Mouse (Mus musculus) stomach, embryonic 14.5 days (tissue): ENCODE results near the gene Pnkp. TPM values are rescaled to one million over a fixed set of nuclear protein-coding genes. Genes with fewer than 3 reads are reported as not detected.
A peak's percentile ranks its signal among the peaks of the same experiment; 100 is the strongest.

Source experiments
- ATAC-seq: fragments of 200-750 bp; cut with Nextera tagmentation; 2 replicates; pipeline ENCODE4 v1.8.0; 2017; ENCODE audit warnings: low read depth, moderate TSS enrichment; ENCODE audit not compliant: insufficient number of reproducible peaks, insufficient read depth, low FRiP score
- H3K27ac ChIP-seq: fragments of 300-500 bp; sonication (generic); 2 replicates; pipeline ENCODE4 v1.5.1; 2014; ENCODE audit warnings: mild to moderate bottlenecking, low read length, moderate library complexity, mixed read lengths
- H3K27me3 ChIP-seq: fragments of 300-500 bp; sonication (generic); 2 replicates; pipeline ENCODE4 v1.6.1; 2014; ENCODE audit warnings: low read length, control low read depth, mixed read lengths; ENCODE audit not compliant: control insufficient read depth, insufficient read depth
- H3K36me3 ChIP-seq: fragments of 300-500 bp; sonication (generic); 2 replicates; pipeline ENCODE4 v1.6.1; 2014; ENCODE audit warnings: mild to moderate bottlenecking, control low read depth, low read length, moderate library complexity, mixed read lengths; ENCODE audit not compliant: control insufficient read depth, insufficient read depth
- H3K4me1 ChIP-seq: fragments of 300-500 bp; sonication (generic); 2 replicates; pipeline ENCODE4 v1.6.1; 2014; ENCODE audit warnings: low read length, control low read depth, mixed read lengths; ENCODE audit not compliant: control insufficient read depth, insufficient read depth
- H3K4me2 ChIP-seq: fragments of 300-500 bp; sonication (generic); replicated peaks from 2 replicates; pipeline ENCODE4 v1.6.1; 2014; ENCODE audit warnings: low read depth, low read length, control low read depth
- H3K4me3 ChIP-seq: fragments of 300-500 bp; sonication (generic); 2 replicates; pipeline ENCODE4 v1.5.1; 2014; ENCODE audit warnings: low read depth, low read length, control low read depth
- H3K9ac ChIP-seq: fragments of 300-500 bp; sonication (generic); replicated peaks from 2 replicates; pipeline ENCODE4 v1.6.1; 2014; ENCODE audit warnings: low read depth, mild to moderate bottlenecking, control low read depth, low read length, moderate library complexity, mixed read lengths
- H3K9me3 ChIP-seq: fragments of 300-500 bp; sonication (generic); 2 replicates; pipeline ENCODE4 v1.6.1; 2016; ENCODE audit warnings: low read depth, low read length, control low read depth; ENCODE audit not compliant: control insufficient read depth
- WGBS: fragments of 180-500 bp; shearing (Covaris S2); extraction: QIAGEN DNeasy Blood & Tissue Kit; methylation state at CpG from one replicate; pipeline ENCODE4 v1.1.7; 2014; 5-methylcytosine and 5-hydroxymethylcytosine counted together
- polyA plus RNA-seq: library from polyadenylated mRNA; unstranded; fragments of >200 nt; fragmentation: Nextera tagmentation; extraction: Ambion mirVana; gene quantifications from 2 replicates; pipeline ENCODE4 v1.2.1, GENCODE M21; 2014

Gene Pnkp
- polyA plus RNA-seq, 1 experiment from 2014 or later, result 30.0 TPM

GRCm38 (mm10) chr7:44892276-44892921 is 35.5 kb downstream of the Pnkp start, which contains the start of gene Med25:
TSS of gene Med25 (minus strand) at chr7:44892712.
- Histone ChIP-seq H3K4me3 (peak within 1 kb of the TSS; percentile 78), H3K9me3 (no peaks in the 10 kb centered on the region), H3K36me3 (peaks cover 9% of the 10 kb centered on the region; the same call in 1 of the 2 replicates), H3K4me1 (peaks cover 34% of the 10 kb centered on the region), H3K27me3 (no peaks in the 10 kb centered on the region), H3K27ac (peak within 1 kb of the TSS; percentile 94), H3K9ac (peak within 1 kb of the TSS; percentile 67), H3K4me2 (peak within 1 kb of the TSS; percentile 96)
- under 1% methylated on average over 56 of the region's 56 CpGs for WGBS
- ATAC-seq, result peak; percentile 81; the same call in 1 of the 2 replicates

DNA sequence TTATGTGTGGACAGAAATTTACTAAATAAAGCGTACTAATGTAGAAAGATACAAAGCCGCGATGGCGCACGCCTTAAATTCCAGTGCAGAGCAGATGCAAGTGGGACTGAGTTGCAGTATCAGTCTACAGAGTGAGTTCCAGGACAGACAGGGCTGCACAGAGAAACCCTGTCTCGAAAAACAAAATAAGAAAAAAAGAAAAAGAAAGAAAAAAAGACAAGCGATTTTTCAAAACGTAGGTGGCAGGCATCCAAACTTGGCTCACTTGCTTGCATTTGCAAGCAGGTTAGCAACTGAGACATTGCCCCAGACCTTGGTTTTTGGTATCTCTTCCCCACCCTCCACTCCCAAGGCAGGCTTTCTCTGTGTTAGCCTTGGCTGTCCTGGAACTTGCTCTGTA is 36.3 kb downstream of the Pnkp start:
- Histone ChIP-seq H3K4me1 (peaks cover 34% of the 10 kb centered on the region), H3K27ac (peak overlapping the region; percentile 82), H3K4me2 (peak overlapping the region; percentile 34), H3K4me3 (peak overlapping the region; percentile 78; the same call in 1 of the 2 replicates), H3K36me3 (peaks cover 9% of the 10 kb centered on the region; the same call in 1 of the 2 replicates), H3K9ac (0 out of 2 replicates have a peak overlapping the region, but pooled peaks have one; percentile 6), H3K27me3 (no peaks in the 10 kb centered on the region), H3K9me3 (no peaks in the 10 kb centered on the region)
- 19% methylated on average over 8 of the region's 8 CpGs for WGBS
- ATAC-seq, result no peak

DNA sequence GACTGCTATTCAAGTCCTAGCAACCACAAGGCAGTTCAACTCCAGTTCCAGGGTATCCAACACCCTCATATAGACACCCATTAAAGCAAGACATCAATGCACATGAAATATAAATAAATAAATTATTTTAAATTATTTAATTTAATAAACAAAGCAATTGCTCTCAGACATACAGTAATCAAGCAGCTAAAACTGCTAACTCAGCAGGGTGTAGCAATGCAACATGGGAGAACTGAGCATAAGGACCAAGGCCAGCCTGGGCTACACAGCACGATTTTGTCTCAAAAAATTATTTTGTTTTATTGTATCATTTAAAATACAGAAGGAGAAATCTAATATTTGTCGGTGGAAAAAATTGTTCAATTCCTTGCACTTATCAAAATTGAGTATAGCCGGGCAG is 37.2 kb downstream of the Pnkp start:
- no peak for ATAC-seq
- Histone ChIP-seq H3K36me3 (peaks cover 5% of the 10 kb centered on the region; the same call in 1 of the 2 replicates), H3K27ac (no peak overlapping the region), H3K9me3 (no peaks in the 10 kb centered on the region), H3K4me1 (peaks cover 38% of the 10 kb centered on the region), H3K9ac (no peak overlapping the region), H3K4me2 (no peak overlapping the region), H3K4me3 (no peak overlapping the region), H3K27me3 (no peaks in the 10 kb centered on the region)
- WGBS, result 89% methylated on average over 3 of the region's 3 CpGs

DNA sequence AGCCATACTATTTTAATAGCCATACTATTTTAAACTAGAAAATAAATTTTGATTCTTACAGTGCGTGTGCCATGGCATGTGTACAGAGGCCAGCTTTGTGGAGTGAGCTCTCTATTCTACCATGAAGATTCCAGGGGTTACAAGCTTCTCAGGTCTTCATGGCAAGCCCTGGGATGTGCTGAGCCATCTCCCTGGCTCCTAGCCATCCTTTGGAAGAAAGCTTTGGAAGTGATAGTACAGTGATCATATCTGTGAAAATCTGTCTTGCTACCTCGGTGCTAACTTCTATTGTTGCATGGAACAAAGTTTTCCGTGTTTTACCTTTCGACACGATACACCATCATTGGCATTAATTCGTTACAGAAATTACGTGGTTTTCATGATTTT is 38.3 kb downstream of the Pnkp start:
- H3K4me3 ChIP-seq, result peak overlapping the region; percentile 59
- H3K4me2 ChIP-seq, result peak overlapping the region; percentile 66
- no peak for ATAC-seq
- H3K27ac ChIP-seq, result peak overlapping the region; percentile 15
- H3K9me3 ChIP-seq, result no peaks in the 10 kb centered on the region
- H3K36me3 ChIP-seq, result peaks cover 13% of the 10 kb centered on the region; the same call in 1 of the 2 replicates
- no peak overlapping the region for H3K9ac ChIP-seq
- WGBS, result 74% methylated on average over 7 of the region's 7 CpGs
- peaks cover 38% of the 10 kb centered on the region for H3K4me1 ChIP-seq
- H3K27me3 ChIP-seq, result no peaks in the 10 kb centered on the region

DNA sequence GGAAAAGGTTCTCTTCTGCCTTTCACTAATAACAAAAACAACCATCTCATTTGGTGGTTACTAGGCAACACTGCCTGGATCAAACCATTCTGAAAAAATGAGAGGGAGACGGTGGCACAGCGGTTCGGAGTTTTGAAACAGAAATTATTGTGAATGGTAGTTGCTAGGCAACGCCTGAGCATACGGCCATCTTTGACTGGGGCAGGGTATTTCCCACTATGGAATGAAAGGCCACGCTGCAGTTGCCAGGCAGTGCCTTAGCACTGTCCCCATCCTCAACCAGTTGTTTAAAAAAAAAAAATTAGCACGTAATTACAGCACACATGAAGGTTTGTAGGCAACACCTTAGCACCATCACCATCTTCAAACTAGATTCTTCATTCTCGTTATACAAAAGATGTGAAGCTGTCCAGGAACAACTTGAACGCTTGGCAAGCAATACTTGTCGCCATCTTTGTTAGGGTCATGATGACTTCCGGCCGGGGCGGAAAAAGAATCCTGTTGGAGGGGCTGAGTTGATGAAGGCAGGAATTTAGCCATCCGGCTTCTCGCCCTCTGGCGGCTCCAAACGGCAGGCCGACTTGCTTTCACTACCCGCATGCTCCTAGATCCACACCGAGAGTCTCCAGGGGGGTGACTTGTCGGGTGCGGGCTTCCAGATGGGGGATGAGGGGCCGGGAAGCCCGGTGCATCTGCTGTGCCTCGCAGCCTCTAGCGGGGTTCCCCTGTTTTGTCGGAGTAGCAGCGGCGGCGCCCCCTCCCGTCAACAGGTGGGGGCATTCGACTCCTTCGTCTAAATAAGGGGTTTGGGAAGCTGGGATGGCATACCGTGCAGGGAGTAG is 38.9 kb downstream of the Pnkp start, which contains the start of gene Fuz:
TSS of gene Fuz (plus strand) at position 487 of the 842 bp plus-strand sequence.
- Histone ChIP-seq H3K9me3 (no peaks in the 10 kb centered on the region), H3K4me1 (peaks cover 33% of the 10 kb centered on the region), H3K27ac (peak within 1 kb of the TSS; percentile 83), H3K4me3 (peak within 1 kb of the TSS; percentile 59), H3K27me3 (no peaks in the 10 kb centered on the region), H3K9ac (peak within 1 kb of the TSS; percentile 78), H3K4me2 (peak within 1 kb of the TSS; percentile 66), H3K36me3 (peaks cover 11% of the 10 kb centered on the region; the same call in 1 of the 2 replicates)
- WGBS, result 1% methylated on average over 34 of the region's 34 CpGs
- ATAC-seq, result peak; percentile 44

DNA sequence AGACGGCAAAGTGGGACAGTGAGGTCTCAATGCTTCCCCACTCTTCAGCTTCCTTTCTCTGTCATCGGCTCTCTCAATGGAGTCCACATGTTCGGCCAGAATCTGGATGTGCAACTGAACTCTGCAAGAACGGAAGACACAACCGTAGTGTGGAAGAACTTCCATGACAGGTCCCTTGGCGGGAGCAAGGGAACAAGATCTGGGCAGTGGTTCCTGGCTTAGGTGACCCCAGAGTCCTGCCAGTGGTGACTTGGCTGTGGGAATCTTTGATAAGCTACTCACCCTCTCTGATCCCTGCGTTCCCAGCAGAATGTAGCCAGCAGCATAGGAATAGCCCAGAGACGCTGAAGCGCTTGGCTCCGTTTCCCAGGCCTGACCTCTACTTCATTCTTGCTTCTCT is 39.6 kb downstream of the Pnkp start:
- H3K9me3 ChIP-seq, result no peaks in the 10 kb centered on the region
- H3K9ac ChIP-seq, result peak overlapping the region; percentile 78
- peaks cover 11% of the 10 kb centered on the region; the same call in 1 of the 2 replicates for H3K36me3 ChIP-seq
- H3K27me3 ChIP-seq, result no peaks in the 10 kb centered on the region
- peak overlapping the region; percentile 66 for H3K4me2 ChIP-seq
- peak overlapping the region; percentile 59 for H3K4me3 ChIP-seq
- 35% methylated on average over 10 of the region's 10 CpGs for WGBS
- H3K27ac ChIP-seq, result peak overlapping the region; percentile 83
- ATAC-seq, result no peak
- H3K4me1 ChIP-seq, result peaks cover 30% of the 10 kb centered on the region; the same call in 1 of the 2 replicates

GRCm38 (mm10) chr7:44898607-44899006 is 41.7 kb downstream of the Pnkp start:
- no peak overlapping the region for H3K9ac ChIP-seq
- H3K27ac ChIP-seq, result no peak overlapping the region
- 36% methylated on average over 19 of the region's 19 CpGs for WGBS
- 0 out of 2 replicates have a peak, but pooled peaks have one; percentile 1 for ATAC-seq
- H3K4me2 ChIP-seq, result no peak overlapping the region
- peaks cover 26% of the 10 kb centered on the region; the same call in 1 of the 2 replicates for H3K4me1 ChIP-seq
- H3K27me3 ChIP-seq, result no peaks in the 10 kb centered on the region
- no peak overlapping the region for H3K4me3 ChIP-seq
- H3K9me3 ChIP-seq, result no peaks in the 10 kb centered on the region
- H3K36me3 ChIP-seq, result peaks cover 21% of the 10 kb centered on the region

DNA sequence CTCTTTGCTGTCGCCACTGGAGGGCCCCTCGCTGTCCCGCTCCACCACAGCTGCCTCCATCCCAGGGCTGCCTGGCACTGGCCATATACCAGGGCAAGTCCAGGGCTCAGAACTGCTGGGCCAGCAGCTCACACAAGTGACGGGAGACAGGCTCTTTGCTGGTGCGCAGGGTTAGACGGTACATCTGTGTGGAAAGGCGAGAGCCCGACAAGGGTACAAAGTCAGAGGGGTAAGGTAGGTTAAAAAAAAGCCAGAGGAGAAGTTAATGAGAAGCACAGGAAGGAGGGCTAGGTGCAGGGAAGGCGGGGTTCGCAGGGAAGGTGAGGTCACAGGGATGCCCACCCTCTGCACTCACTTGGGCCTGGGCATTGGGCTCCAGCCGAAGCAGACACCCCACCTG is 43.7 kb downstream of the Pnkp start:
- 81% methylated on average over 11 of the region's 11 CpGs for WGBS
- Histone ChIP-seq H3K4me1 (peaks cover 20% of the 10 kb centered on the region; the same call in 1 of the 2 replicates), H3K9ac (no peak overlapping the region), H3K4me2 (no peak overlapping the region), H3K27ac (no peak overlapping the region), H3K9me3 (no peaks in the 10 kb centered on the region), H3K27me3 (no peaks in the 10 kb centered on the region), H3K36me3 (peaks cover 41% of the 10 kb centered on the region), H3K4me3 (no peak overlapping the region)
- ATAC-seq, result no peak
